Mouse (Mus musculus) liver, embryonic 14.5 days (tissue): ENCODE measurements around the gene Galnt15. TPM values are rescaled to one million over a fixed set of nuclear protein-coding genes. Genes with fewer than 3 reads are reported as not detected.

Source experiments
- ATAC-seq: fragments of 200-750 bp; cut with Nextera tagmentation; 2 replicates; pipeline ENCODE4 v1.8.0; 2017; ENCODE audit warnings: moderate number of reproducible peaks, mild to moderate bottlenecking, moderate library complexity; ENCODE audit not compliant: insufficient read depth
- DNase-seq, 3 experiments: peaks; one replicate each; pipeline ENCODE4 v3.0.0-alpha.2; 2012 to 2013; ENCODE audit warnings: low read depth in 3 of 3, low spot score in 3 of 3
- H3K27ac ChIP-seq: fragments of 300-500 bp; sonication (generic); 2 replicates; pipeline ENCODE4 v1.5.1; 2014; ENCODE audit warnings: moderate library complexity, mild to moderate bottlenecking, control low read depth, inconsistent platforms
- H3K27me3 ChIP-seq: fragments of 300-500 bp; sonication (generic); 2 replicates; pipeline ENCODE4 v1.6.1; 2014; ENCODE audit warnings: mild to moderate bottlenecking, low read length, moderate library complexity; ENCODE audit not compliant: control insufficient read depth, insufficient read depth
- H3K36me3 ChIP-seq: fragments of 300-500 bp; sonication (generic); replicated peaks from 2 replicates; pipeline ENCODE4 v1.6.1; 2014; ENCODE audit warnings: low read depth; ENCODE audit not compliant: control insufficient read depth, insufficient read depth
- H3K4me1 ChIP-seq, 2 experiments: fragments of 200-500 bp in 1 of 2; fragments of 300-500 bp in 1 of 2; sonication (generic) in 1 of 2; replicated peaks; 2 replicates each; pipeline ENCODE4 v1.6.1; 2012 to 2014; ENCODE audit warnings: antibody characterized with exemption in 1 of 2, inconsistent platforms in 1 of 2, low read length in 1 of 2; ENCODE audit not compliant: control insufficient read depth in 2 of 2, insufficient read depth in 2 of 2
- H3K4me2 ChIP-seq: fragments of 300-500 bp; sonication (generic); 2 replicates; pipeline ENCODE4 v1.6.1; 2014; ENCODE audit warnings: low read depth, mild to moderate bottlenecking, control low read depth, moderate library complexity
- H3K4me3 ChIP-seq, 2 experiments: fragments of 200-500 bp in 1 of 2; fragments of 300-500 bp in 1 of 2; sonication (generic) in 1 of 2; 2 replicates each; pipeline ENCODE4 v1.5.1; 2012 to 2014; ENCODE audit warnings: low read depth in 2 of 2, low read length in 2 of 2, mild to moderate bottlenecking in 2 of 2, control low read depth in 1 of 2, inconsistent platforms in 1 of 2, moderate library complexity in 1 of 2; ENCODE audit not compliant: insufficient read depth in 1 of 2
- H3K9ac ChIP-seq: fragments of 300-500 bp; sonication (generic); replicated peaks from 2 replicates; pipeline ENCODE4 v1.6.1; 2014; ENCODE audit warnings: mild to moderate bottlenecking, control low read depth, moderate library complexity
- H3K9me3 ChIP-seq: fragments of 300-500 bp; sonication (generic); 2 replicates; pipeline ENCODE4 v1.6.1; 2016; ENCODE audit warnings: low read length, mixed read lengths; ENCODE audit not compliant: control insufficient read depth
- CTCF ChIP-seq: IDR thresholded peaks from 2 replicates; pipeline ENCODE4 v1.5.1; 2016; ENCODE audit warnings: antibody characterized with exemption, low read depth, control low read depth
- EP300 ChIP-seq: IDR thresholded peaks from 2 replicates; pipeline ENCODE4 v1.6.1; 2016; ENCODE audit warnings: antibody characterized with exemption, low read depth
- WGBS: fragments of 180-500 bp; shearing (Covaris S2); extraction: QIAGEN DNeasy Blood & Tissue Kit; methylation state at CpG from one replicate; pipeline ENCODE4 v1.1.7; 2014; ENCODE audit not compliant: insufficient replicate concordance; 5-methylcytosine and 5-hydroxymethylcytosine counted together
- polyA plus RNA-seq, 2 experiments: library from polyadenylated mRNA; depleted of rRNA in 1 of 2; stranded (reverse) in 1 of 2; unstranded in 1 of 2; fragments of >200 nt; fragmentation: Nextera tagmentation in 1 of 2; extraction: Ambion mirVana in 1 of 2; gene quantifications; 2 replicates each; pipeline versions ENCODE4 v1.2.1 to v1.2.3; 2012 to 2014

Galnt15 gene
- polyA plus RNA-seq (2012; rRNA removed) (not detected in 2 replicates), polyA plus RNA-seq (2014; fragmentation: Nextera tagmentation; extraction: Ambion mirVana) (not detected in 2 replicates)

DNA sequence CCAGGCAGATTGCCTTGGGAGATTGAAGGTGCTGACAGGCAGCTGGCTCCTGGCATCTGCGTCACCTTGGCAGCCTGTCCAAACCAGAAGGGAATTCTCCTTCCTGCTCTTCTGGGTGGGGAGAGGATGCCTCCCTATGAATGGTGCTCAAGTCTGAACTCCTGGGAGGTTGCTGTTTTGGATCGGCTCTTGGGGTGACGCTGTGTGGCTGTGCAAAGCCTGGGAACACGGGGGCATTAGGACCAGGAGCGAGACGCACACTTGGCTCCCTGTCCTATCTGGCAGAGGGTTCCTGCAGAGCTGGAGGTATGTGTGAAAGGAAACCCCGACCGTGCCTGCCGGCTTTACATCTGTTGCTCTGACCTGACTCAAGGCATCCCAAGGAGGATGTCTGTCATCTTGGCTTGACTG lies at the start of gene Galnt15:
Gene Galnt15 (plus strand): TSS at position 309 of the 411 bp plus-strand sequence.
- WGBS, result 11% methylated on average over 9 of the region's 9 CpGs
- H3K9ac ChIP-seq, result no peak within 1 kb of the TSS
- ATAC-seq (no peak), DNase-seq (no peak)
- H3K4me1 ChIP-seq, result no peaks in the 10 kb centered on the region
- H3K27ac ChIP-seq, result no peak within 1 kb of the TSS
- peaks cover 5% of the 10 kb centered on the region for H3K27me3 ChIP-seq
- no peaks in the 10 kb centered on the region for H3K9me3 ChIP-seq
- TF ChIP-seq CTCF, result no peak
- no peak for TF ChIP-seq EP300
- H3K36me3 ChIP-seq, result no peaks in the 10 kb centered on the region
- no peak within 1 kb of the TSS for H3K4me3 ChIP-seq
- H3K4me2 ChIP-seq, result no peak within 1 kb of the TSS

DNA sequence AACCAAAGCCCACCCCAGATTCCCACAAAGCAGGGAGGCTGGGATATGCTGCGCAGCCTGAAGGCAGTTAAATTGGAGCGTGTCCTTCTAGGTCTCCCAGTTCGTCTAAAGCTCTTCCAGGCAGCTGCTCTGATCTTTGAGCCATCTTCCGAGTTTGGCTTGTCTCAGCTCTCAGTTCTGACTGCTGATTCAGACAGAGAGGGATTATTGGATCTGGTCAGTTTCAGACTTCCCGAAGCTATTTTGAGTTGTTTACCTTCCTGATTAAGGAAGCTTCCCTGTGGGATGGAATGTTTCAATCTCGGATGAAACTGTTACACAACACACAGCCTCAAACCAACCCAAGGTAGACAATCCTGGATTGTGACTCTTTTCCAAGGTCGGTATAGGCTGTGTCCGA lies 34.8 kb upstream of the Galnt15 start:
- TF ChIP-seq CTCF (no peak), EP300 (no peak)
- Histone ChIP-seq H3K9ac (no peak overlapping the region), H3K9me3 (no peaks in the 10 kb centered on the region), H3K4me3 (no peak overlapping the region), H3K36me3 (no peaks in the 10 kb centered on the region), H3K27me3 (no peaks in the 10 kb centered on the region), H3K27ac (no peak overlapping the region), H3K4me2 (no peak overlapping the region), H3K4me1 (no peaks in the 10 kb centered on the region)
- DNase-seq (no peak), ATAC-seq (no peak)
- WGBS, result 43% methylated on average over 8 of the region's 8 CpGs

DNA sequence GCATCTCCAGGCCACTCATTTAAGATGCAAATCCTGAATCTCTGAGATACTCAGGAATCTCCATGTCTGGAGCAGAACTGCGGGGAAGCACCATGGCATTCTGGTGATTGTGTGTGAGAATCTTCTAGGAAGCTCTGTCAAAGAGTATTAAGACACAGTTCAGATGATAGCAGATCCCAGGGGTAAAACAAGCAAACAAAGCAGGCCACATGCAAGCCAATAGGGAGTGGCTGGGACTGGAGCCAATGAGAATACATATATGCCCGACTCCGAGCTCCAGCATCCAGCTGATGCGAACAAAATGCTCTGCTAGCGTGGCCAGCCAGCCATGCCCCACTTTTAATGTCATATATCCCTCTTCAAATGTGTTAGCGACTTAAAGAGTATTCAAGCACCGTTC lies 27.8 kb upstream of the Galnt15 start:
- no peak for DNase-seq
- H3K4me3 ChIP-seq, result no peak overlapping the region
- no peak for ATAC-seq
- no peaks in the 10 kb centered on the region for H3K36me3 ChIP-seq
- no peaks in the 10 kb centered on the region for H3K27me3 ChIP-seq
- H3K4me2 ChIP-seq, result no peak overlapping the region
- H3K27ac ChIP-seq, result no peak overlapping the region
- 67% methylated on average over 7 of the region's 7 CpGs for WGBS
- H3K4me1 ChIP-seq, result no peaks in the 10 kb centered on the region
- TF ChIP-seq CTCF (no peak), EP300 (no peak)
- H3K9me3 ChIP-seq, result no peaks in the 10 kb centered on the region
- H3K9ac ChIP-seq, result no peak overlapping the region

DNA sequence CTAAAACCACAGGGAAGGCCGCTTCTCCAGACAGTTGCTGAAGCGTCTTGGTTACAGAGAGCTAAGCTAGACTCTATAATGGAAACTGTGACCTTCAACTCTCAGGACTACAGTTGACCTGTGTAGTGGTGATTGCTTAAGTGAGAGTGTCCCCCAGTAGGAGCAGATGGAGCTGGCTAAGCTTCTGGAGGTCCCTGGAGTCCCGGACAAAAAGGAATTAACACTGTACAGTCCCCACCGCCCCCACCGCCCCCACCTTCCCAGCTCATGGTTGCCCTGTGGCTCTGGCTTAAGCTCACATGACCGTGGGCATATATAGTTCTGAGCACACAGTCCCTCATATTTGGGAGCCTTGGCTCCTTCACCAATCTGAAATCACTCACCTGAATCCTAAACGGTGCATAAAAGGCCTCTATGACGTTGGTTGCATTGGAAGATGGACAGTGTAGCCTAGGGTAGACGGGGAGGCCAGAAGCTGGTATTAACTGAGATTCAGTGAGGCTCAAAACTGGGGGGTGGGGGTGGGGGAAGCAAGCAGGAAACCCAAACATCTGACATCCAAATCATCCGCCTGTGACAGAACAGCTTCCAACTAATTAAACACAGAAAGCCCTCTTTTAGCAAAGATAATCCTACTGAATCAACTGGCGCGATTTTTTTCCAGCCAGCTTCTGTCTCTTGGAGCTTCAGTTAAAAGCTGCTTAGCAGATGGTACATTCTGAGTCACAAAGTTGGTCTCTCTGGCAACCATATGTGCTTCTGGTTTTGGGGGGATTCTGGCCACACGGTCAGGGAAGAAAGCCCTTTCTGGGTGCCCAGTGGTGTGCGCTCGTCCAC lies 26.1 kb upstream of the Galnt15 start:
- 76% methylated on average over 15 of the region's 15 CpGs for WGBS
- Histone ChIP-seq H3K27me3 (no peaks in the 10 kb centered on the region), H3K9me3 (no peaks in the 10 kb centered on the region), H3K4me3 (no peak overlapping the region), H3K9ac (no peak overlapping the region), H3K27ac (no peak overlapping the region), H3K36me3 (no peaks in the 10 kb centered on the region), H3K4me2 (no peak overlapping the region), H3K4me1 (no peaks in the 10 kb centered on the region)
- TF ChIP-seq EP300, result no peak
- no peak for TF ChIP-seq CTCF
- DNase-seq (no peak), ATAC-seq (no peak)

DNA sequence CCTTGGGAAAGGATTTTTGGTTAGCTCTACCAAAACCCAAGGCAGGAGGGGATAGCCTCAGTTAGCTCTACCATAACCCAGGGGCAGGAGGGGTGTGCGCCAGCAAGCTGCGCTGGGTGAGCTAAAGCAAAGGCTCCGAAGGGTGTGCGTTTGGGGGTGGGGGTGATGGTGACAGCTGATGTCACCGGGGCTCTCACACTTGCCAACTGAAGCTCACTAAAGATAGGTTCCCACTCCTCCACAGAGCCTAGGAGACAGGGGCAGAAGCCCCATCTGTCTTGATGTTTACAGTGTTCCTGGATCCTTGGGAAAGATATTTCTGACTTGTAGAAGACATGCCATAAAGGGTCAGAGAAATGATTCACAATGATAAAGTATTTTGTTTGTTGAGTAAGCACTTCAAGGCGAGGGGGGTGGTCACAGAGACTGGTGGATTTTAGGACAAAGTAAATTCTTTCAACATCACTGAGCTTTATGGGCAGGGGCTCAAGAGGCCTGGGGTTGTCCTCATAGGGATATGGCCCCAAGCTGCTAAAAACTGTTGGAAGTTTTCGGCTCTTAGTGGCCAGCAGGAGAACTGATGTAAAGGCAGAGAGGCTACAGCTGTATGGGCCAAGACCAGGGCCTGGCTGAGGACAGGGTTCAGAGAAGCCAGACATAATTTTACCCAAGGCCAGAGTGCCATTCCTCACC lies 24.7 kb upstream of the Galnt15 start:
- no peak for TF ChIP-seq EP300
- no peak for TF ChIP-seq CTCF
- WGBS, result 62% methylated on average over 7 of the region's 7 CpGs
- Histone ChIP-seq H3K4me2 (no peak overlapping the region), H3K9ac (no peak overlapping the region), H3K36me3 (no peaks in the 10 kb centered on the region), H3K27ac (no peak overlapping the region), H3K9me3 (no peaks in the 10 kb centered on the region), H3K4me3 (no peak overlapping the region), H3K4me1 (no peaks in the 10 kb centered on the region), H3K27me3 (no peaks in the 10 kb centered on the region)
- ATAC-seq, result no peak
- no peak for DNase-seq
